Mouse (Mus musculus) embryonic fibroblast, embryonic 13.5 days (primary cell): ENCODE data around the gene Cdkn2b.

Experiments
- CTCF ChIP-seq: IDR thresholded peaks from 2 replicates; pipeline ENCODE4 v1.5.1; 2011; ENCODE audit warnings: mild to moderate bottlenecking, control low read depth, low read length, moderate library complexity, borderline replicate concordance; ENCODE audit not compliant: insufficient read depth
- POLR2A ChIP-seq: IDR thresholded peaks from 2 replicates; pipeline ENCODE4 v1.6.1; 2011; ENCODE audit warnings: low read depth, mild to moderate bottlenecking, control low read depth, low read length, moderate library complexity

- TF ChIP-seq CTCF (no peak), POLR2A (no peak)
Measured at GRCm38 (mm10) chr4:89353071-89353582, 42.3 kb upstream of the Cdkn2b start.
